Mouse (Mus musculus) lung, embryonic 16.5 days (tissue): ENCODE data around the gene Ctc1. TPM values are rescaled to one million over a fixed set of nuclear protein-coding genes. Genes with fewer than 3 reads are reported as not detected.

Experiments
- ATAC-seq: fragments of 200-750 bp; cut with Nextera tagmentation; 2 replicates; pipeline ENCODE4 v1.8.0; 2017; ENCODE audit warnings: low read depth, mild to moderate bottlenecking, moderate library complexity
- H3K27ac ChIP-seq: fragments of 300-500 bp; sonication (generic); 2 replicates; pipeline ENCODE4 v1.5.1; 2014; ENCODE audit warnings: mild to moderate bottlenecking, control low read depth, low read length
- H3K27me3 ChIP-seq: fragments of 300-500 bp; sonication (generic); 2 replicates; pipeline ENCODE4 v1.6.1; 2014; ENCODE audit warnings: low read depth, low read length, mixed read lengths; ENCODE audit not compliant: control insufficient read depth, insufficient read depth
- H3K36me3 ChIP-seq: fragments of 300-500 bp; sonication (generic); 2 replicates; pipeline ENCODE4 v1.6.1; 2014; ENCODE audit warnings: low read length; ENCODE audit not compliant: control insufficient read depth, insufficient read depth
- H3K4me1 ChIP-seq: fragments of 300-500 bp; sonication (generic); replicated peaks from 2 replicates; pipeline ENCODE4 v1.6.1; 2014; ENCODE audit warnings: low read length, mixed read lengths; ENCODE audit not compliant: control insufficient read depth, insufficient read depth
- H3K4me2 ChIP-seq: fragments of 300-500 bp; sonication (generic); 2 replicates; pipeline ENCODE4 v1.6.1; 2014; ENCODE audit warnings: low read depth, low read length, control low read depth
- H3K4me3 ChIP-seq: fragments of 300-500 bp; sonication (generic); 2 replicates; pipeline ENCODE4 v1.5.1; 2014; ENCODE audit warnings: mild to moderate bottlenecking, low read length, control low read depth
- H3K9ac ChIP-seq: fragments of 300-500 bp; sonication (generic); 2 replicates; pipeline ENCODE4 v1.6.1; 2014; ENCODE audit warnings: low read length, control low read depth
- H3K9me3 ChIP-seq: fragments of 300-500 bp; sonication (generic); 2 replicates; pipeline ENCODE4 v1.6.1; 2016; ENCODE audit warnings: low read length; ENCODE audit not compliant: control insufficient read depth
- WGBS: fragments of 180-500 bp; shearing (Covaris S2); extraction: QIAGEN DNeasy Blood & Tissue Kit; methylation state at CpG from one replicate; pipeline ENCODE4 v1.1.7; 2014; 5-methylcytosine and 5-hydroxymethylcytosine counted together
- polyA plus RNA-seq: library from polyadenylated mRNA; unstranded; fragments of >200 nt; fragmentation: Nextera tagmentation; extraction: Ambion mirVana; gene quantifications from 2 replicates; pipeline ENCODE4 v1.2.1, GENCODE M21; 2015

Ctc1 gene
- polyA plus RNA-seq, 1 experiment from 2014 or later: 53.3 TPM

GRCm38 (mm10) chr11:69053848-69054247 lies 38.1 kb downstream of the Ctc1 start:
- H3K4me3 ChIP-seq: no peak overlapping the region
- no peaks in the 10 kb centered on the region for H3K27me3 ChIP-seq
- H3K4me1 ChIP-seq: peaks cover 5% of the 10 kb centered on the region
- no peaks in the 10 kb centered on the region for H3K9me3 ChIP-seq
- WGBS: 59% methylated on average over 3 of the region's 3 CpGs
- no peak overlapping the region for H3K4me2 ChIP-seq
- no peak for ATAC-seq
- H3K36me3 ChIP-seq: peaks cover 11% of the 10 kb centered on the region
- no peak overlapping the region for H3K27ac ChIP-seq
- no peak overlapping the region for H3K9ac ChIP-seq

DNA sequence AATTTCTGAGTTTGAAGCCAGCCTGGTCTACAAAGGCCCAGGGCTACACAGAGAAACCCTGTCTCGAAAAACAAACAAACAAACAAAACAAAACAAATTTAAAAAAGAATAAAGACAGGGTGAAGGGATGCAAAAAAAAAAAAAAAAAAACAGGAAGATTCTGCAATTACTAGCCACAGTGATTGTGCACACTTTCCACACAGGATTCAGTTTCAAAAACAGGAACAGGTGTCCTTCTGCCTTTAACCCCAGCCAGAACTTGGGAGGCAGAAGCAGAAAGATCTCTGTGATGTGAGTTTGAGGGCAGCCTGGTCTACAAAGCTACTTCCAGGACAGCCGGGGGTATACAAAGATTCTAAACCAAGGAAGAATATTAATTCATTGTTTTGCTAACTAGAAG lies 42.6 kb downstream of the Ctc1 start:
- Histone ChIP-seq H3K4me2 (peak overlapping the region; percentile 81), H3K4me3 (peak overlapping the region; percentile 78), H3K9me3 (no peaks in the 10 kb centered on the region), H3K27ac (peak overlapping the region; percentile 81), H3K9ac (peak overlapping the region; percentile 67), H3K36me3 (no peaks in the 10 kb centered on the region), H3K27me3 (no peaks in the 10 kb centered on the region), H3K4me1 (peaks cover 18% of the 10 kb centered on the region)
- WGBS: 54% methylated on average over 2 of the region's 2 CpGs
- ATAC-seq: no peak

GRCm38 (mm10) chr11:69058729-69059356 lies 43.1 kb downstream of the Ctc1 start:
- WGBS: 1% methylated on average over 19 of the region's 19 CpGs
- H3K4me2 ChIP-seq: peak overlapping the region; percentile 81
- peak overlapping the region; percentile 78 for H3K4me3 ChIP-seq
- H3K36me3 ChIP-seq: no peaks in the 10 kb centered on the region
- peak; percentile 8 for ATAC-seq
- H3K4me1 ChIP-seq: peaks cover 18% of the 10 kb centered on the region
- H3K27ac ChIP-seq: peak overlapping the region; percentile 81
- H3K27me3 ChIP-seq: no peaks in the 10 kb centered on the region
- H3K9me3 ChIP-seq: no peaks in the 10 kb centered on the region
- H3K9ac ChIP-seq: peak overlapping the region; percentile 67

DNA sequence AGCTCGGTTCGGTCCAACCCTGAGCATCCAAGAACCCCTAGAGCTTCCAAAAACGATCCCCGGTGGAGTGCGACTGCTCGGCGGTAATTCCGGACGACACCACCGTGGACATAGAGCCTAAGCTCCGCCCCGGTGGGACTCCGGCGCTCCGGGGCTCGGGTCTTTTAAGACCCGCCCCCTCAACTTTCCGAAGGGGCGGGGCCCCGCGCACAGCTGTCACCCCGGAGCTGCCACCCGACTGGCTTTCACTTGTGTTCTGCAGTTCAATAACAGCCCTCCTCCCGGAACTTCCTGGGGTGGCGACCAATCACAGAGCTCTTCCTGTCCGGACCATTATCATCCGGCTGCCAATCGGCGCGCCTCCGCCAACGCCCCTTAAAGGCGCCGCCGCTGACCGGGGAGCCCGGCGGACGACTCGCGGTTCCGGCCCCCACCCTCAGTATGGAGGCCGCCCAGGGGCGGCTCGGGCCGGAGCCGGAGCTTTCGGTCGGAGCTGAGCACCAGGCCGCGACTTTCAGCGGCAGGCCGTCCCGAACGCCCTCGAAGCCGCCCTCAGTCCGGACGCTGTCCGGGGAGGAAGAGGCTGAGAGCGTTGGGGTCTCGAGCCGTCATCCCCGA lies 43.8 kb downstream of the Ctc1 start, which contains the start of gene Borcs6:
Gene Borcs6, plus strand, starts transcription at position 361 of the 618 bp plus-strand sequence.
- H3K9me3 ChIP-seq: no peaks in the 10 kb centered on the region
- peaks cover 19% of the 10 kb centered on the region for H3K4me1 ChIP-seq
- no peaks in the 10 kb centered on the region for H3K36me3 ChIP-seq
- WGBS: under 1% methylated on average over 61 of the region's 64 CpGs
- peak within 1 kb of the TSS; percentile 86 for H3K9ac ChIP-seq
- no peaks in the 10 kb centered on the region for H3K27me3 ChIP-seq
- H3K27ac ChIP-seq: peak within 1 kb of the TSS; percentile 95
- peak within 1 kb of the TSS; percentile 83 for H3K4me2 ChIP-seq
- ATAC-seq: peak; percentile 92
- H3K4me3 ChIP-seq: peak within 1 kb of the TSS; percentile 78

DNA sequence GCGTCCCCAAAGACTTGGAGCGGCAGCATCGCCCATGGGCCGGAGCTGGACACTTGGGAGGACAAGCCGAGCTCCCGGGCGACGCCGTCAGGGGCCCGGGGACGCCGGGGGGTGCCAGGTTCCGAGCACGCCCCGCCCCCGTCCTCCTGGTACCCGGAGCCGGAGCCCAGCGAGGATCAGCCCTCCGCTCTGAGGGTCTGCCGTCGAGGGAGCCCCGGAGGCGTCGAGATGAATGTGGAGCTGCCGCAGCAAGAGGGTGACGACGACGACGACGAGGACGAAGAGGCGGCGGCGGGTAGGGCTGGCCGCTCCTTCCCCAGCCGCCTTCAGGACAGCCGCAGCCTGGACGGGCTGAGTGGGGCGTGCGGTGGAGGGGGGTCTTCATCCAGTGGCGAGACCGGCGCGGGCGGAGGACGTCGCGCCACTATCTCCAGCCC lies 44.3 kb downstream of the Ctc1 start:
- no peaks in the 10 kb centered on the region for H3K27me3 ChIP-seq
- peak; percentile 10 for ATAC-seq
- peak overlapping the region; percentile 95 for H3K27ac ChIP-seq
- H3K9ac ChIP-seq: peak overlapping the region; percentile 86
- H3K9me3 ChIP-seq: no peaks in the 10 kb centered on the region
- H3K4me2 ChIP-seq: peak overlapping the region; percentile 83
- H3K4me3 ChIP-seq: peak overlapping the region; percentile 78
- no peaks in the 10 kb centered on the region for H3K36me3 ChIP-seq
- 0% methylated on average over 49 of the region's 49 CpGs for WGBS
- H3K4me1 ChIP-seq: peaks cover 21% of the 10 kb centered on the region

DNA sequence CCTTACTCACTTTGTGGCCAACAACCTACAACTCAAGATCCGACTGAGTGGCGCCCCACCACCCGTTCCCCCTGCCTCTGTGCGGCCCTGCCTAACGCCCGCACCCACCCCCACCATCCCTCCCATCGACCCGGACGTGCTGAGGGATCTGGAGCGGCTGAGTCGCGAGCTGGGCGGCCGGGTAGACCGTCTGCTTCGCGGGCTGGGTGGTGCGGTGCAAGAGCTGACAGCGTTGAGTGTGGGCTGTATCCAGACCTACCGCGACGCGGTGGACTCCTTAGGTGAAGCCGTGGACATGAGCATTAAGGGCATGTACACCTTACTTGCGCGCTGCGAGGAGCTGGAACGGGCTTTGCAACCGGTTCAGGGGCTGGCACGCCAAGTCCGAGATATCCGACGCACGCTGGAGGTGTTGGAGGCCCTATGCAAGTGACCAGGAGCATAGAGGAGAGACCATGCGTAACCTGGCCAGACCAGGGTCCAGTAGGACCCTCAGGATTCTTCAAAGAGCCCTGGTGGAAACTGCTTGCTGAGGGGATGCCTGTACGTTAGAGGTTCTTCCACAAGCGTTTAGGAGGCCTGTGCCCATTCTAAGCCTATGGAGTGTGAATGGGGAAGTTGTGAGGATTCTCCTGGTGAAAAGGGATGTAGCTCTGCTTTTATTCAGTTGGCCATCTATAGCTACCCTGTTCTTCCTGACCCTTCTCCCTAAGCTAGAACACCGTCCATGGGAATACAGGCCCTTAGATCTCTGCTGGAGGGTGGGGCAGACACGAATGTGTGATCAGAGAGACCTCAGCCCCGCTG lies 44.9 kb downstream of the Ctc1 start:
- WGBS: 2% methylated on average over 40 of the region's 40 CpGs

GRCm38 (mm10) chr11:69061255-69061912 lies 45.7 kb downstream of the Ctc1 start:
- ATAC-seq: no peak
- no peak overlapping the region for H3K27ac ChIP-seq
- peaks cover 30% of the 10 kb centered on the region for H3K4me1 ChIP-seq
- 14% methylated on average over 17 of the region's 17 CpGs for WGBS
- H3K27me3 ChIP-seq: no peaks in the 10 kb centered on the region
- peak overlapping the region; percentile 78 for H3K4me3 ChIP-seq
- H3K36me3 ChIP-seq: no peaks in the 10 kb centered on the region
- no peaks in the 10 kb centered on the region for H3K9me3 ChIP-seq
- H3K4me2 ChIP-seq: peak overlapping the region; percentile 83
- H3K9ac ChIP-seq: peak overlapping the region; percentile 86

More for the DNA sequence above, 44.9 kb downstream of the Ctc1 start:
- H3K27ac ChIP-seq: peak overlapping the region; percentile 95
- no peaks in the 10 kb centered on the region for H3K36me3 ChIP-seq
- H3K4me3 ChIP-seq: peak overlapping the region; percentile 78
- no peaks in the 10 kb centered on the region for H3K9me3 ChIP-seq
- peak overlapping the region; percentile 86 for H3K9ac ChIP-seq
- peak overlapping the region; percentile 83 for H3K4me2 ChIP-seq
- no peak for ATAC-seq
- H3K4me1 ChIP-seq: peaks cover 22% of the 10 kb centered on the region
- no peaks in the 10 kb centered on the region for H3K27me3 ChIP-seq

- H3K27ac ChIP-seq: peak overlapping the region; percentile 61
Observed at GRCm38 (mm10) chr11:69062194-69062760, 46.6 kb downstream of the Ctc1 start.

More at GRCm38 (mm10) chr11:69062194-69062760, 46.6 kb downstream of the Ctc1 start:
- H3K4me3 ChIP-seq: peak overlapping the region; percentile 73
- H3K9me3 ChIP-seq: no peaks in the 10 kb centered on the region
- H3K36me3 ChIP-seq: no peaks in the 10 kb centered on the region
- peak overlapping the region; percentile 63 for H3K4me2 ChIP-seq
- H3K9ac ChIP-seq: peak overlapping the region; percentile 45; the same call in 1 of the 2 replicates
- no peak for ATAC-seq
- H3K27me3 ChIP-seq: no peaks in the 10 kb centered on the region
- under 1% methylated on average over 17 of the region's 17 CpGs for whole genome bisulfite sequencing
- peaks cover 34% of the 10 kb centered on the region for H3K4me1 ChIP-seq
